Mouse (Mus musculus) brain, embryonic 18.5 days (tissue): Measurements from ENCODE around the gene 2210408I21Rik.
"Not testable (repeated sequence)": the region's sequence is repeated elsewhere in the genome, so short reads cannot be mapped to it uniquely, and the experiment has no call there.

Experiments used
- DNase-seq: peaks from one replicate; pipeline ENCODE4 v3.0.0-alpha.2; 2012; ENCODE audit warnings: low read depth, low spot score

The 2210408I21Rik gene

DNA sequence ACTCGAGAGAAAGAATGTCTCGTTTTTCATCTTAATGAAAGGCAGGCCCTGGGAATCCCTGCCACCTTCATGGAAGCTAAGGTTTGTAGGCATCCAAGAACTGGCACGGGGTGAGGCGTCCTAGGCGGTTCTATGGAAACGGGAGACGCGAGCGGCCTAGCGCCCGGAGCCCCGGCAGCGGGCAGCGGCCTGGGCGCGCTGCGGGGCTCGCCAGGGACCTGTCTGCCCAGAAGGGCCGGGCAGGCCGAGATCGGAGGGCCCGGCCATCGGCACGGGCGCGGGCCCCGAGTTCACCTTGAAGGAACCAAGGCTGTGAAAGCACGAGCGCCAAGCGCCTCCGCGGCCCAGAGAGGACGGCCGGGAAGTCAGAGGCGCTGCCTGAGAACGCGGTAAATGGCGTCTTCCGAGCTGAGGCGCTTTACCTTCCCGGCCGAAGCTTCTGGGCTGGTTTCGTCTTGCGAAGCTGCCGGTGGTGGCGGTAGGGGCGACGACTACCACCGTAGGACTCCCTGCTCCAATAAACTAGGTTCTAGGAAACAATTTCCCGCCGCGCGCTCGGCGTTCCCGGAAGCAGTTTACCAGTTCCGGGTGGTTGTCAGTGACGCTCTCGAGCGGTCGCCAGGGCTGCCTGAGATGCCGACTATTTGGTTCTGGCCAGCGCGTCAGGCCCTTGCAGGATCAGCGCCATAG, at the start of gene 2210408I21Rik, which contains the start of gene Slf1:
Gene 2210408I21Rik (plus strand): TSS at position 610 of the 690 bp plus-strand sequence.
Gene Slf1 (minus strand): TSS at position 543 of the 690 bp plus-strand sequence.
- peak; percentile 79 for DNase-seq

DNA sequence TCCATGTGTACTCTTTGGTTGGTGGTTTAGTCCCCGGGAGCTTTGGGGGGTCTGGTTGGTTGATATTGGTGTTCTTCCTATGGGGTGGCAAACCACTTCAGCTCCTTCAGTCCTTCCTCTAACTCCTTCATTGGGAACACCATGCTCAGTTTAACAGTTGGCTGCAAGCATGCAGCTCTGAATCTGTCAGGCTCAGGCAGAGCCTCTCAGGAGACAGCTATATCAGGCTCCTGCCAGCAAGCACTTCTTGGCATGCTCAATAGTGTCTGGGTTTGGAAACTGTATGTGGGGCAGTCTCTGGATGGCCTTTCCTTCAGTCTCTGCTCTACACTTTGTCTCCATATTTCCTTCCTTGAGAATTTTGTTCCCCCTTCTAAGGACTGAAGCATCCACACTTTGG, 42.5 kb upstream of the 2210408I21Rik start:
- DNase-seq: not testable (repeated sequence)

DNA sequence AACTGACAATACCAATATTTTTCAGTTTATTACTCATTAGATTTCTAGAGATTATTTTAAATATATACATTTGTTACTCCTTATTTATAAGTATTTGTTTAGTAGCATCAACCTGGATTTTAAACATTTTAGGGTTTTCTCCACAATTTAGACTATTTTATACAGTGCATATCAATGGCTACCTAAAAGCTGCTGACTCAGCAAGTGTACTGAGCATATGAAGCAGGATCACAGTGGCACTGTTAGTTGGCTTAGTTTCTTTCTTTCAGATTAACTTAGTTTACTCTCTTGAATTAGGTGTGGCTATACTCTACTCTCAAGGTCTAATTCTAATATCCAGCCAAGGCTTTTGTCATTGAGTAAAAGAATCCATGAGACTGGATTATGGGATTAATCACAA, 27.6 kb upstream of the 2210408I21Rik start:
- no peak for DNase-seq

DNA sequence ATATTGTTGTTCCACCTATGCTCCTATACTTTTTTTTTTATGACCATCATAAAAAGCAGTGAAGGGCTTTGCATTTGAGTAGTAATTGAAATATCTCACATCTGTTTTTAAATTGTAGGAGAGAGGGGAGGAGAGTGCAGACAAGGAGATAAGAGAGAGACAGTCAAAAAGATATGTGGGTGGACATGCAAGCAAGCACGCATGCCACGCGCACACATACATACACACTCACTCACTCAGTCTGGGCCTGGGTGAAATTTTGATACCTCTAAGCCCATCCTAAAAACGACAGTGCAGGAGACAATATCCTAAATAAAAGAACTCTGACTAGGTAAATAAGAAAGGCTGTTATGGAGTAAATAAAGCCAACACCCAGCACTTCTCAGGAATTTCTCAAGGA, 16.6 kb upstream of the 2210408I21Rik start:
- DNase-seq: no peak

DNA sequence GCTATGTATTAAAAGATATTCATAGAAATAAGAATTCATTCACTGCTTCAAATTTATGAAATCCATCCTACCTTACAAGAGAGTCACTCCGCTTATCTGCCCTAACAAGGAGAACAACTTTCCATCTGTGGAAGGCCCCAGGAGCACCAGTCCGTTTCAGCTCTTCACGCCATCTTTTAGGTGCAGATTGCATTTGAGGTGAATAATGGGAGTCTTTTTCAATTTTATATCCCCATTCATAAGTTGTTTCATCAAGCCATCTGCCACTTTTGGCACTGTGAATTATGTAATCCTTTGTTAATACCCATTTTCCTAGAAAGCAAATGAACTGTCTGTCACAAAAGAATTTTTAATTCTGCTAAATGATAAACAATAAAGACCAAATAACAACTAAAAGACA, 10.2 kb upstream of the 2210408I21Rik start:
- no peak for DNase-seq

DNA sequence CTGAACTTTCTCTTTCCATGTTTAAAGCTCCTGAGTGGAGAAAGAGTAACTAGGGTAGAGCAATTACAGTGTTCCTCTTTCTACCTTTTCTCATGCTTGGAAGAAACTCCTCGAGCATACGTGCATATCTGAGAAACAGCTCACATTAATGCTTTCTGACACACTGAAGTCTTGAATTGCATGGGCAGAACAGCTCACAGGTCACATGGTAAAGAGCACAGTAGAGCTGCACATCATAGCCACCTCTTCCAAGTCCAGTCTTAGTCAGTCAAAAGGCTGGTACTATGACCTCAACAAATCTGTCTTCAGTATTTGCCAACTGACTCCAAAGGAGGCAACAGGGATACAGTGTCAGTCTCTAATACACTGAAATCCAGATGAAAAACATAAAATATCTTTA, 7.1 kb upstream of the 2210408I21Rik start:
- DNase-seq: no peak

DNA sequence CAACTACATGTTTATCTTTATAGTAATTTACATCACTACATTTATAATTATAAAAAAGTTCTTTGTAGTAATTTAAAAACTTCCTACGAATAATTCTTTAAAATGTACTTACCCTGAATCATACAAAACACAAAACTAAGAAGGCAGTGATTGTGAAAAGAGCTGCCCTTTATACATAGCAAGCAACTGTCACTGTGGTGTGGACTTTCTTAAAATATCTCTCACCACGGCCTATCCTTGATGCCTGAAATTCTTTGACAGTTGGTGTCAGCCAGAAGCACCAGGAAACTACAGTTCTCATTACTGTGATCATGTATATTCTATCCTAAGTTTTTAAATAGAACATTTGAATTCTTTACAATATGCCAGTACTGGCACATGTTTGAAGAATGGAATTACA, 4.2 kb upstream of the 2210408I21Rik start:
- DNase-seq: no peak

DNA sequence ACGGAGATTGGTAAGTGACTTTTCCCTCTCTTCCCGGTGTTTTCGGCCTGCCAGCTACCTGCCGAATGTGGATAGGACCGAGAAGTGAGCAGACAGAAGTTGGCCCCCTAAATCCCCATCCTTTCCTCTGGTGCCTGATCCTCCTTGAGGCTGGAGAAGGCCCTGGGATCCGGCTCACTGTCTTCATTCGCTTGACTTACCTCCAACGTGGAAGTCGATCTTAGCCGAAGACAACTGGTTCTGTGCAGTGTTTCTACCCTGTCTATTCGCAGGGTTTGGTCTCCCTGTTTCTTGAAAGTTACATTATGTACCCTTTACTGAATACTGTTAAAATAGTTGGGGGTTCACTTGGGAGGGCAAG, 261 bp downstream of the 2210408I21Rik start:
- no peak for DNase-seq

DNA sequence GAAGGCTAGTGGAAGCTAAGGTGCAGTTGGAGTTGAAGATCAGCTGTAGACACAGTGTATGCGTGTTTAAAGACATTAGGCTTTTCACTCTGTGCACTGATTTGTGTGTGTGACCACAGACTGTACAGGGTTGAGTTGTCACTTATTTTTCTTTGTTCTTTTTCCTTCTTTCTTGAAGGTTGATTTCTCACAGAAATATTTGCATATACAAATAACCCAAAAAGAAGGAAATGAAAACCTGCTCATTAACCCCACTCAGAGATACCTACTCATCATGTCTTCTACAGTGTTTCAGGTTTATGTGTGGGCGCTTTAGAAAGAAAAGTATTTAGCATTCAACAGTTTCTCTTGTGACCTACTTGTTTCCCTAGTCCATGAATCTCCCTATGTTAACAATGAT, 5.5 kb downstream of the 2210408I21Rik start:
- DNase-seq: no peak

DNA sequence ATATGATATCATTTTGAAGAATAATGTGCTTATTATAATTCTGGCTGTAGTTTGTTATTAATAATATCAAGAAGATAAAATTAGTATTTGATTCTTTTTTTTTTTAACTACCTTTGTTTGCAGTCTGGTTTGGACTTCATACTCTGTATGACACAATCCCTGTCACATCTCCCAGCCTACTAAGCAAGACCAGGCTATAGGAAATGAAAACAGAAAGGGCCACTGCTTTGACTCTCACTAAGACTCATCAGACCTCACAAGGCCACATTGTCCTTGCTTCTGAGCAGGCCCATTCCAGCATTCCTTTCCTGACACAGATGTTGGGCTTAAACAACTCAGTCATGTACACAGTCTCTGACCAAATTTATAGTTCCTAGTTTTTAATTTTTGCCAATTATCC, 42.6 kb downstream of the 2210408I21Rik start:
- DNase-seq: no peak

DNA sequence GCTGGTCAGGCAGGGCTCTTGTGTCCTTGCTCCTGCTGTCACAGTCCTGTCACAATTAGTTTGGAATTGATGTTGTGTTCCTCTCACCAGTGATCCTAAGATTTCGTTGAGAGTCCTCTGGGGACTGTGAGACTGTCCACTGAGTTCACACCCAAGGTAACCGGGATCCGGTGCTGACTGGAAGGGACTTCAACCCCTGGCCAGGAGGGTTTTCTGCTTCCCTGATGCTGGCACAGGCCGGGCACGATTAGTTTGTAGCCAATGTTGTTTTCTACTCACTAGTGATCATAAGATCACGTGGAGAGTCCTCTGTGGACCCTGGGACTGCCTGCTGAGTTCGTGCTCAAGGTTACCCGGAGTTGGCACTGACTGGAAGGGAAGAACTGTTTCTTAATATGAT, 55.3 kb downstream of the 2210408I21Rik start:
- no peak for DNase-seq

DNA sequence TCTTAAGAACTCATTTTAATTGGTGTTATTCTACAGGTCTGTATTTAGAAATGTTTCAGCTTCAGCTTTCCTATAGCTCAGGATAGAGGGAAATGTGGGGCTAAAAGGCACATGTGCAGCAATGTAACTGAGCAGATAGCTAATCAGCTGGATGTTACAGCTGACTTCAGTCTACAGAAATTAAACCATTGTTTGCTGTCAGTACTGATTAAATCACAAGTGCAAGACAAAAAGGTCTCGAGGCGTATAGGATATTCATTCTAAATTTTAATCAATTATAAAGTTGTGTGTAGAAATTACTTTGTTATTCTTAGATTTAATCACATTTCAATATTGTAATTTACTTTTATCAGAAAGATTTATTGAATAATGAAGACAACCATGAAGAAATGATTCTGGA, 56.9 kb downstream of the 2210408I21Rik start:
- DNase-seq: no peak

DNA sequence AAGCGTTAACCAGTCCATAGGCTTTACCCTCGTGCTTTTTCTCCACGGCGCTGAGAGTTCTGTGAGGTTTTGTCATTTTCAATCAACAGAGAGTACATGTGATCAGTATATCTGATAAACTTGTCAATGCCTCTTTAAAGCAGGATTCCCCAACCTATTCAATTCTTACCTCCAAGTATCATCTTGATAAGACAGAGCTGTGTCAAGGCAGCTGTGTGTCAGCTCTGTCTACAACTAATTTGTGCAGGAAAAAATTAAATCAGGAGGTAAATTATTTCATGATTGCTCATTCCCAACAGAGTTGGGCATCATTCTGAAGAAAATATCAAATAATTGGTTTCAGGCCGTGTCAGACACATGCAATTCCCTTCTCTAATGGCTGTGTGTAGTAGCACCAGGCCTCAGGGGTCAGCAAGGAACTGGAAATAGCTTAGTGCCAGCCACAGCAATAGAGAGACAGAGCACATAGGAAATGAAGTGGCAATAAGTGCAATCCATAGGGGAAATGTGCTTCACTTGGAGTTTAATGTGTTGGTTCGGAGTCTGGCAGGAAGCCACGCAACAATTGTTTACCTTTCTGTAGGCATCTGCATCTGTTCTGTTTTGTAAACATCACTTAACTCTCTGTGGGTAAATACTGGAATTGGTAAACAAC, 73.6 kb downstream of the 2210408I21Rik start:
- no peak for DNase-seq

DNA sequence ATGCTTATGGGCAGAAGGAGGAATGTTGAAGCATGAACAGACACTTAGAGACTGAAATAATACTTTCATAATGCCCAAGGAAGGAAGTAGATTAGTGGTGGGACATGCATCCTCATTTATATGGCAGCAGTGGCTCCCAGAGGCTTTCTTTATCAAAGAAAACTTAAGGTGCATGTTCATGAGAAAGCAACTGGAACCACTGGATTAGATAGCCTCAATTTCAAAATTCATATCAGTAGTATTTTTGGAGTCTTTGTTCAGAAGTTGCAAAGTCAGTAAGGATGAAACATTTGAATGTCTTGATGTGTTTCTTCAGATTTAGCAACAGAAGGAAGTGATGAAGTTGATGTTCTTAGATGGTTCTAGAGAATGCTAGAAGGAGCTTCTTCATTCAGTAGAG, 77.9 kb downstream of the 2210408I21Rik start:
- no peak for DNase-seq

DNA sequence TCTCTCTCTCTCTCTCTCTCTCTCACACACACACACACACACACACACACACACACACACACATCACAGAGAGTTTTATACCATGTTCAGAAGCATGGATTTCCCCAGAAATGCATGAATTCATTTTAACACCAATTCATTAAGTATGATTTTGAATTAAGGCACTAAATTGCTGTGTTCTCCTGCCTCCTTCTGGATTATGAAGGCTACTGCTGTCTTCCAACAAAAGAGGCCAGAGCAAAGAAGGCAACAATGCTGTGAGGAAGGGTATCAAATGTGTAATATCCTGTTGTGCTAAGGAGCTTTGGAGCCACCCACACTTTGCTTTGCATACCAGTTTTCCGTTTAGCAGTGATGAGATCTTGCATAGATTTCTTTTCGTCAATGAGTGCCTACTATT, 80.1 kb downstream of the 2210408I21Rik start:
- DNase-seq: no peak

DNA sequence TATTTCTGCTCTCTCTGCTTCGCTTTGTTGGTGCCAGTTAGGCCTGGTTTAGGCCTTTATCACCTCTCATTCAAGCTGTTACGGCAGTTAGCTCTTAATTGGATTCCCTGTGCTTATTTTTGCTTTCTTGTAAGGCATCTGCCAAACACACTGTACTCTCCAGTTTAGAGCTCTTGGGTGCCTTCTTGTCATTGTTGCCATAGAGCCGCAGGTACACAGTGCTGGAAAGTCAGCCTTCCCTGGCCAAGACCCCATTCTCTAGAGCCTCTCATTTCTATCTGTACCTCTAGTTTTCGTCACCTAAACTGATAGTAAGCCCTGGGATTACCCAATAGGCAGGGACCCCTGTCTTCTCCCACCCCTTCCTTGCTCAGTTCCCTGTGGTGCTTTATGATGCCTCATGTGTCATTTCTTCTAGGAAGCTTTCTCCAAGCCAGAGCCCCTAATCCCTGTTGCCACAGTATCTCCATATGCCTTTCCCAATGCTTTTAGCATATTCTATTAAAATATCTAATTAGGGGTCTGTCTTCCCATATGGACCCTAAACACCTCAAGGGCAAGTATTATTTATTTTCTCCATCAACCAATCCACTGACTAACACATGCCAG, 82.4 kb downstream of the 2210408I21Rik start:
- DNase-seq: no peak

DNA sequence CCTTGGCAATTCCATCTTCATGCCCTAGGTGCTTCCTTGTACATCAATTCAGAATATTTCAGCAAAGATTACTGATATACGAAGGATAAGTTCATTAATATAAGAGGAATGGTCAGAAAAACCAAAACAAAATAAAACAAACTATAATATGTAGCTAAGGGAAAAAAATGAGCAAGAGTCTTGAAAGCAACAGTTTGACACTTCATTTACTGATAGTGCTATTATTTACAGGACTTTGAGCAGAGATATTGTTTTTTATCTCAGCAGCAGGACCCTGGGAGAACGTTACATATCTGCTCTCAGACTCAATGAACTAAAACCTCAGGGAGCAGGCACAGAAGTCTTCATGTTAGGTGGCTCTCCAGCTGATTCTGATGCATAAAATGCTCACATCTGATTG, 85.7 kb downstream of the 2210408I21Rik start:
- no peak for DNase-seq

DNA sequence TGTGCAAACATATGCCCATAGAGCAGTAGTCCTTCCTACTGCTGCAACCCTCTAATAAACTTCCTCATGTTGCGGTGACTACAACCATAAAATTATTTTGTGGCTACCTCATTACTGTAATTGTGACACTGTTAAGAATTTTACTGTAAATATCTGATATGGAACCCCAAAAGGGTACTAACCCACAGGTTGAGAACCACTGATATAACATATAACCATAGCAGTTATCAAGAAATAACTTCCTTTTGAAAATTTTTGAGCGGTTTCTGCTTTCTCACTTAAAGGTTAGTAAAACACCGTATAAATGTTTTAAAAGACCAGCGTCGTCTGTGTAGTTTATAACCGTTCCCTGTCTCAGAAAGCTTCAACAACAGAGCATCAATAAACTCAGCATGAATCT, 121.2 kb downstream of the 2210408I21Rik start:
- no peak for DNase-seq

DNA sequence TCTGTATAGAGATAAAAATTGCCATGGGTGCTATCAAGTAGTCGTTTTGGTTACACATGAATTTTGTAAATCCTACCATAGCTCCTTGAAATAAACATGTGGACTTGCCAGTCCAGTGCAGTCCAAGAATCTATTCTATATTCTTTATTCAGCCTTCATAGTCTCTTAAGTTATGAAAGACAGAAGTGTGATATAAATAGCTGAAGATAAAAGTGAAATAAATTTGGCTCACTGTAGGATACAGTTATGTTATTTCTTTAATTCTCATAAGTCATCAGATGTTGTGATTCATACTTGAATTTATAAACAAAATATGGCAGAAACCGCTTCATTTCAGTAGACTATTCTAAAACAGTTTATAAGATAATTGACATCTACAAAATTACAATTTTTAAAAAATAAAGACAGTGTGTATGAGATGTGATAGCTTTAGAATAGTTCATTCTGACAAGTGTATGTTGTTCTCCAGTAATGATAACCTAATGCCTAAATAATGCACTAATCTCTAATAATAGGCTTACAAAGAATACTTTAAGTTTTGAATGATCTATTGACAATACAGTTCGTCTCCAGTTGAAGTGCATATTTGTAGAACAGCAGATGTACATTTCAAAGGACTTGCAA, 127.5 kb downstream of the 2210408I21Rik start:
- DNase-seq: no peak

DNA sequence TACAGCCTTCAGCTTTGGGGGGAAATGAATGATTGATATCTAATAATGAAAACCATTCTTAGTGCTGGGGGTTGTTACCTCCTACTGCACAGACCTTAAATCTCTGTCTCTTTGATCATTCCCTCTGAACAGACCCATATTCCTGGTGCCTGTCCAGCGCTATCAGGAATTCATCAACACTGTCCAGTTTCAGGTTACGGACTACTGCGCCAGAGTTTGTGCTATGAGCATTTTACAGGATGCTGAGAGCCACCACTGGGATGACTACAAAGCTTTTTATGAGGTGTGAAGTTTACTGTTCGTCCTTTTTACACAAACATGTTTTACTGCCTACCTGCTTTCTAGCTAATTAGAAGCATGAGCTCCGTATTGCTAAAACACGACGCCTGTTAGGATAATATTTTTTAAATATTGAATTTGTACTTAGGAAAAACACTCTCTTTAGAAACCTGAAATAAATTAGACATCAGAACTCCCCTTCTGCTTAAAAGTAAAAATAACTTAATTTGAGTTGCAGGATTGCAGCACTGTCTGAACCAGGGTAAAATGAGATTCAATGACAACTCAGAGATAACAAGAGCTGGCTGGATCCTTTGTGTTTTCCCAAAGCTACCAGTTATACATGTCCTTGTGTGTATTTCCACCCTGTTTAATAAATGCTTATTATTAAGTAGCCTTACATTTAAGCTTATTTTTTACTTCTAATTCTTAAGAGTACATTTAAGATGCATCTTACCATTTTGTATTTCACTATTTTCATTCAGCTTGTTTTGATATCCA, 128.2 kb downstream of the 2210408I21Rik start:
- no peak for DNase-seq

DNA sequence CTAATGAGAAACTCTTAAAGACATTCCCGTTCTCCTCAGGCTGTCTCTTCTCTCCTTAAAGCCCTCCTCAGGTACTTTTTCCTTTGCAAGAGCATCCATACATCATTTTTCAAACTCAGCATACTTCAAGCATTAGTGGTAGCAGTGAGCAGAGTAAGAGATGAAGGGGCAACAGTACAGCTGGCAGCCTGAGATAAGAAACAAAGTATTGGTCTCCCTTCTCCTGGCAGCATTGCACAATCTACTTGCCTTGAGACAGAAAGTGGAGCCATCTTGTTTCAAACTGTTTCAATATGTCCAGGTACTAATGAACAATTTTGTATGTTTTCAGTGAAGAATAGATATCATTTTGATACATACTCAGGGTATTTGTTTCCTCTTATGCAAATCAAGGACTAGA, 129.1 kb downstream of the 2210408I21Rik start:
- no peak for DNase-seq
